Mouse (Mus musculus) ES-Bruce4 (cell line): Measurements from ENCODE around the gene Nek2.

ENCODE experiments used
- CTCF ChIP-seq: IDR thresholded peaks from one replicate; pipeline ENCODE4 v1.8.1; 2011; ENCODE audit warnings: low read depth, low read length
- POLR2A ChIP-seq: IDR thresholded peaks from one replicate; pipeline ENCODE4 v1.8.1; 2011; ENCODE audit warnings: low read length; ENCODE audit not compliant: insufficient read depth

DNA sequence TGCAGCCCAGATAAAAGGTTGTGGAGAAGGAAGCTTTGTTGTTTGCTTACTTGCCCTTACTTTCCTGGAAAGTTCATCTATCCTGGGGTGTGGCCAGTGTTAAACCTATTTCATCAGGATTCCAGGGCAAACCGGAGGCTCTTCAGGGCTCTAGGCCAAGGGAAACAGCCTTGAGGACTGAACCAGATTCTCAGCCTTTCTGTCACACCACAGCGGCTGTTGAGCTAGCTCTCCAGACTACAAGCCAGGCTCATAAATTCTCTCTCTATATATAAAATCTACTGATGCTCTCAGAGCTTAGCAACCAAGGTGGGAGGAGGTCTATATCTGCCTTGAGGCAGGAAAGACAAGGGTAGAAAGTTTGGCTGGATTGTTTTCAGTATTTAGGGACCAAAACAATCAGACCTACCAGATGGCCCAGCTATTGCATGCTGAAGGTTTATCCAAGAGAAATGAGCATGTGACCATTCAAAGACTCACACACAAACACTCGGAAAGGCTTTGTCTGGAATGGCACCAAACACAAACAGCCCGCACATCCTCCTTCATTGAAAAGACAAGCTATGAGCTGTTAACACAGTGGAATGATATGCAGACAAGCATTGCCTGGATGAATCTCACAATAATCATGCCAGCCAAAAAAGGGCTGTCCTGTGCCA lies 24.9 kb upstream of the Nek2 start:
- TF ChIP-seq CTCF (no peak), POLR2A (no peak)
